Mouse (Mus musculus) cerebellum, adult 2 months (tissue): ENCODE results near the gene Ramp1.

Experiments used
- CTCF ChIP-seq: fragments of 200-500 bp; IDR thresholded peaks from 2 replicates; pipeline ENCODE4 v1.5.1; 2011; ENCODE audit warnings: low read depth, mild to moderate bottlenecking, control low read depth, low read length, moderate library complexity, borderline replicate concordance; ENCODE audit not compliant: insufficient read depth
- POLR2A ChIP-seq: fragments of 200-500 bp; IDR thresholded peaks from 2 replicates; pipeline ENCODE4 v1.6.1; 2011; ENCODE audit warnings: low read length, control low read depth, borderline replicate concordance; ENCODE audit not compliant: insufficient read depth

- TF ChIP-seq CTCF (no peak), POLR2A (no peak)
These were observed 30.2 kb downstream of the Ramp1 start for GRCm38 (mm10) chr1:91209785-91210184.
